ENCODE assay signal across 7 mouse cellular contexts in the genomic region with DNA sequence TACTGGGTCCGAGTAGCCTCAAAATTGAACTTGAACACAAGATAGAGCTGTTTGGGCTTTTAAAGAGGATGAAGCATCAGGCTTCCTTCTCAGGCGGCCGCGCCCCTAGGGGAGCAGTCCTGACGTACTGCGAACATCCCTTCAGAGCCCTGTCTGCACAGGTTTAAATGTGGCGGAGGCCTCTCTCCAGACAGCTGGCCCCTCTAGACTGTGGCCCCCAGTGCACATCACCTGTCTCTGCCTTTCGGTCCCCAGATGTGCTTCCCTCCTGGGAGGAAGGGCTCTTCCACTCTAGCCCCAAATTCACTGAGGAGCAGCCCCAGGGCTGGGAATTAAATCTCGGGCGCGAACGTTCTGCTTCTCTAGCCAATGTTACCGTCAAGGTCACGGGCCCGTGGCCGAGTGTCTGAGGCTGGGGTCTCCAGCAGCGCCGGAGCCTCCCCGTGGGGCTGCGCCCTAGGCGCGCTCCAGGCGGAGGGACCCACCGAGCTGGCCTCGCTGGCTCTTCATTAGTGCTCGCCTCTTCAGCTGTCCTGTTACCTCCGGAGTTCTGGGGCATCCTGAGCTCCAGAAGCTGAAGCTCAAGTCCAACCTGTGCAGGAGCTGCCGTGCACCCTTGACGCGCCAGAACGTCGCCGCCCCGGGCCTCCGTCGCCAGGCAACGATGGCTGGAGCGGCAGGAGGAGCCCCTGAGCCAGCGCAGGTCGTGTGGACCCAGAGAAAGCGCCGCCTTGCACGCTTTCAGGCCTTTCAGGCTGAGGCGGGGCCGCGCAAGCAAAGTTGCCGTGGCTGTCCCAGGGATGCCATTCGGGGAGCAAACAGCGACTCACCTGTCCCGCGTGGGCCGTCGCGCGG. TPM values are rescaled to one million over a fixed set of nuclear protein-coding genes. Genes with fewer than 3 reads are reported as not detected.
A peak's percentile ranks its signal among the peaks of the same experiment; 100 is the strongest.
DNase-seq lines count a peak whose midpoint lies in the region; ATAC-seq and TF ChIP-seq lines count a peak whose summit lies in the region.

No protein-coding gene starts in this region.

- peak overlapping the region; percentile 99 for H3K4me2 ChIP-seq in intestine, embryonic 15.5 days (replicated peaks)
- H3K4me2 ChIP-seq in liver, embryonic 14.5 days (ENCODE audit: low read depth): peak overlapping the region; percentile 41
- H3K4me2 ChIP-seq in stomach, embryonic 15.5 days: peak overlapping the region; percentile 97

- no peak for TF ChIP-seq CTCF in ES-Bruce4 (IDR thresholded peaks at IDR 0.05; ENCODE audit: low read depth, low read length)
- TF ChIP-seq CTCF in liver, embryonic 14.5 days (IDR thresholded peaks at IDR 0.05; ENCODE audit: low read depth): no peak

- TF ChIP-seq EP300 in ES-Bruce4 (IDR thresholded peaks at IDR 0.05; ENCODE audit: insufficient read depth, low read depth, low read length): no peak
- TF ChIP-seq EP300 in liver, embryonic 14.5 days (IDR thresholded peaks at IDR 0.05; ENCODE audit: low read depth): no peak

- no peaks in the 10 kb centered on the region for H3K36me3 ChIP-seq in ES-Bruce4 (ENCODE audit: control insufficient read depth, insufficient read depth, low read length, poor library complexity, severe bottlenecking)
- H3K36me3 ChIP-seq in embryonic facial prominence, embryonic 10.5 days (replicated peaks): no peaks in the 10 kb centered on the region
- H3K36me3 ChIP-seq in intestine, embryonic 15.5 days: no peaks in the 10 kb centered on the region
- H3K36me3 ChIP-seq in liver, embryonic 14.5 days (replicated peaks; ENCODE audit: control insufficient read depth, insufficient read depth, low read depth): no peaks in the 10 kb centered on the region
- no peaks in the 10 kb centered on the region for H3K36me3 ChIP-seq in stomach, embryonic 15.5 days

- H3K4me3 ChIP-seq in ES-Bruce4 (ENCODE audit: low read depth, low read length): peak overlapping the region; percentile 53
- H3K4me3 ChIP-seq in embryonic facial prominence, embryonic 10.5 days: peak overlapping the region; percentile 73
- H3K4me3 ChIP-seq in intestine, embryonic 15.5 days (replicated peaks): peak overlapping the region; percentile 51
- peak overlapping the region in 1 of 2 experiments; percentile 21; a peak in 1 of 4 replicates for H3K4me3 ChIP-seq in liver, embryonic 14.5 days (ENCODE audit: insufficient read depth in 1 of 2, low read depth in 2 of 2, low read length in 2 of 2)
- peak overlapping the region; percentile 52 for H3K4me3 ChIP-seq in stomach, embryonic 15.5 days (replicated peaks)

- 0 out of 2 replicates have a peak overlapping the region, but pooled peaks have one; percentile 21 for H3K9ac ChIP-seq in ES-Bruce4 (ENCODE audit: low read depth, poor library complexity, severe bottlenecking)
- peak overlapping the region; percentile 48 for H3K9ac ChIP-seq in intestine, embryonic 15.5 days
- H3K9ac ChIP-seq in liver, embryonic 14.5 days (replicated peaks): no peak overlapping the region
- H3K9ac ChIP-seq in stomach, embryonic 15.5 days: no peak overlapping the region

- no peaks in the 10 kb centered on the region for H3K9me3 ChIP-seq in ES-Bruce4 (replicated peaks; ENCODE audit: control insufficient read depth, insufficient read depth, low read length, poor library complexity, severe bottlenecking)
- no peaks in the 10 kb centered on the region for H3K9me3 ChIP-seq in embryonic facial prominence, embryonic 10.5 days
- no peaks in the 10 kb centered on the region for H3K9me3 ChIP-seq in intestine, embryonic 15.5 days
- H3K9me3 ChIP-seq in liver, embryonic 14.5 days (ENCODE audit: control insufficient read depth, low read length): no peaks in the 10 kb centered on the region
- H3K9me3 ChIP-seq in stomach, embryonic 15.5 days: no peaks in the 10 kb centered on the region

- peak; percentile 86 for ATAC-seq in intestine, embryonic 15.5 days
- ATAC-seq in liver, embryonic 14.5 days (ENCODE audit: insufficient read depth): no peak
- ATAC-seq in stomach, embryonic 15.5 days (ENCODE audit: insufficient read depth, low FRiP score, low read depth): peak; percentile 69

- peaks cover 3% of the 10 kb centered on the region for H3K27me3 ChIP-seq in ES-Bruce4 (ENCODE audit: control insufficient read depth, insufficient read depth, low read length, poor library complexity, severe bottlenecking)
- H3K27me3 ChIP-seq in embryonic facial prominence, embryonic 10.5 days (replicated peaks; ENCODE audit: low read depth, poor library complexity, severe bottlenecking): peaks cover 86% of the 10 kb centered on the region
- H3K27me3 ChIP-seq in intestine, embryonic 15.5 days (replicated peaks): peaks cover 41% of the 10 kb centered on the region
- peaks cover 35% of the 10 kb centered on the region for H3K27me3 ChIP-seq in liver, embryonic 14.5 days (ENCODE audit: control insufficient read depth, insufficient read depth, low read length)
- peaks cover 33% of the 10 kb centered on the region for H3K27me3 ChIP-seq in stomach, embryonic 15.5 days (replicated peaks)

- H3K27ac ChIP-seq in ES-Bruce4 (ENCODE audit: insufficient read depth, low read length): no peak overlapping the region
- peak overlapping the region; percentile 82 for H3K27ac ChIP-seq in embryonic facial prominence, embryonic 10.5 days (replicated peaks)
- H3K27ac ChIP-seq in intestine, embryonic 15.5 days: no peak overlapping the region
- no peak overlapping the region for H3K27ac ChIP-seq in liver, embryonic 14.5 days
- no peak overlapping the region for H3K27ac ChIP-seq in stomach, embryonic 15.5 days

- 4% methylated on average over 55 of the region's 55 CpGs for WGBS in embryonic facial prominence, embryonic 10.5 days
- 5% methylated on average over 55 of the region's 55 CpGs for WGBS in intestine, embryonic 15.5 days
- WGBS in liver, embryonic 14.5 days (ENCODE audit: insufficient replicate concordance): 6% methylated on average over 55 of the region's 55 CpGs
- WGBS in stomach, embryonic 15.5 days: 5% methylated on average over 55 of the region's 55 CpGs

- H3K4me1 ChIP-seq in ES-Bruce4 (ENCODE audit: control insufficient read depth, insufficient read depth, low read length): peaks cover 2% of the 10 kb centered on the region
- peaks cover 37% of the 10 kb centered on the region for H3K4me1 ChIP-seq in embryonic facial prominence, embryonic 10.5 days
- peaks cover 12% of the 10 kb centered on the region for H3K4me1 ChIP-seq in intestine, embryonic 15.5 days (replicated peaks)
- no peaks in the 10 kb centered on the region for H3K4me1 ChIP-seq in liver, embryonic 14.5 days (replicated peaks; ENCODE audit: control insufficient read depth in 2 of 2, insufficient read depth in 2 of 2, low read length in 1 of 2)
- 0 out of 2 replicates have a peak, but pooled peaks cover 9% of the 10 kb centered on the region for H3K4me1 ChIP-seq in stomach, embryonic 15.5 days

- peak; percentile 14 for DNase-seq in 3134 (ENCODE audit: extremely low read depth, insufficient read length, low spot score)
- peak; percentile 85 for DNase-seq in embryonic facial prominence, embryonic 10.5 days (ENCODE audit: low spot score)
- no peak for DNase-seq in liver, embryonic 14.5 days (ENCODE audit: low read depth in 3 of 3, low spot score in 3 of 3)
- DNase-seq in thymus, postnatal 10 days (ENCODE audit: low spot score in 2 of 2): no peak

- no peak for TF ChIP-seq POLR2A in ES-Bruce4 (IDR thresholded peaks at IDR 0.05; ENCODE audit: insufficient read depth, low read length)

RNA-seq across cellular contexts. Expression of a gene that starts 0.8 kb away (rescaled TPM):
- 0.32 and 0.42 TPM in 2 replicates for polyA plus RNA-seq in ES-Bruce4 (2011; ENCODE audit: insufficient read depth, insufficient read length, low read depth, missing spikeins)
- 2.2 and 4.9 TPM in 2 replicates for polyA plus RNA-seq in embryonic facial prominence, embryonic 10.5 days (2016; fragmentation: Nextera tagmentation; extraction: Ambion mirVana)
- polyA plus RNA-seq in intestine, embryonic 15.5 days (2015; fragmentation: Nextera tagmentation; extraction: Ambion mirVana): 1.0 and 2.6 TPM in 2 replicates
- 0.12 and 0.15 TPM in 2 replicates for polyA plus RNA-seq in liver, embryonic 14.5 days (2012; rRNA removed)
- polyA plus RNA-seq in liver, embryonic 14.5 days (2014; fragmentation: Nextera tagmentation; extraction: Ambion mirVana): 0.11 TPM in 1 of 2 replicates, not detected in the other
- polyA plus RNA-seq in stomach, embryonic 15.5 days (2015; fragmentation: Nextera tagmentation; extraction: Ambion mirVana): 2.8 and 4.0 TPM in 2 replicates

RNA-seq across cellular contexts. Expression of a gene that starts 37.9 kb away (rescaled TPM):
- not detected in 2 replicates for polyA plus RNA-seq in ES-Bruce4 (2011; ENCODE audit: insufficient read depth, insufficient read length, low read depth, missing spikeins)
- polyA plus RNA-seq in embryonic facial prominence, embryonic 10.5 days (2016; fragmentation: Nextera tagmentation; extraction: Ambion mirVana): 0.41 and 0.70 TPM in 2 replicates
- not detected in 2 replicates for polyA plus RNA-seq in intestine, embryonic 15.5 days (2015; fragmentation: Nextera tagmentation; extraction: Ambion mirVana)
- not detected in 2 replicates for polyA plus RNA-seq in liver, embryonic 14.5 days (2012; rRNA removed)
- not detected in 2 replicates for polyA plus RNA-seq in liver, embryonic 14.5 days (2014; fragmentation: Nextera tagmentation; extraction: Ambion mirVana)
- not detected in 2 replicates for polyA plus RNA-seq in stomach, embryonic 15.5 days (2015; fragmentation: Nextera tagmentation; extraction: Ambion mirVana)

RNA-seq across cellular contexts. Expression of a gene that starts 57.7 kb away (rescaled TPM):
- 0.90 and 0.97 TPM in 2 replicates for polyA plus RNA-seq in ES-Bruce4 (2011; ENCODE audit: insufficient read depth, insufficient read length, low read depth, missing spikeins)
- 0.32 and 0.33 TPM in 2 replicates for polyA plus RNA-seq in embryonic facial prominence, embryonic 10.5 days (2016; fragmentation: Nextera tagmentation; extraction: Ambion mirVana)
- 0.11 and 0.23 TPM in 2 replicates for polyA plus RNA-seq in intestine, embryonic 15.5 days (2015; fragmentation: Nextera tagmentation; extraction: Ambion mirVana)
- 0.01 TPM in 1 of 2 replicates, not detected in the other for polyA plus RNA-seq in liver, embryonic 14.5 days (2012; rRNA removed)
- polyA plus RNA-seq in liver, embryonic 14.5 days (2014; fragmentation: Nextera tagmentation; extraction: Ambion mirVana): not detected in 2 replicates
- 0.10 TPM in 1 of 2 replicates, not detected in the other for polyA plus RNA-seq in stomach, embryonic 15.5 days (2015; fragmentation: Nextera tagmentation; extraction: Ambion mirVana)

Comparison
In these comparisons a context has a peak if more than half of its experiments do, and no peak if none do; other contexts are left out.
1. DNase-seq: peak in 3134 (single experiment) and embryonic facial prominence, embryonic 10.5 days (single experiment); none in liver, embryonic 14.5 days (0 of 3) and thymus, postnatal 10 days (0 of 2).
2. H3K9ac ChIP-seq: peak in ES-Bruce4 (single experiment) and intestine, embryonic 15.5 days (single experiment); none in liver, embryonic 14.5 days (single experiment) and stomach, embryonic 15.5 days (single experiment).
3. H3K4me2 ChIP-seq: peak in every context shown above with its lines; median percentile 99 in intestine, embryonic 15.5 days; 97 in stomach, embryonic 15.5 days; 41 in liver, embryonic 14.5 days.